ENCODE assay signal across 30 mouse cellular contexts in genomic region chr12:44534100-44534633, GRCm38 (mm10).
A peak's percentile ranks its signal among the peaks of the same experiment; 100 is the strongest.
DNase-seq lines count a peak whose midpoint lies in the region; ATAC-seq lines count a peak whose summit lies in the region.
"Had no signal": no experiment of that assay in that cellular context is flagged by ENCODE, and none has a peak within 500 bp of the region (broad histone marks: within the 10 kb centered on the region; RNA-seq: fewer than 3 reads in every experiment).

No protein-coding gene starts in this region.

- H3K9ac ChIP-seq in forebrain, embryonic 13.5 days, result no peak overlapping the region
- no peak overlapping the region for H3K9ac ChIP-seq in forebrain, embryonic 11.5 days (ENCODE audit: low read length)
- H3K9ac ChIP-seq in neural tube, embryonic 13.5 days, result no peak overlapping the region
- H3K9ac ChIP-seq in midbrain, embryonic 13.5 days (replicated peaks), result no peak overlapping the region
- H3K9ac ChIP-seq: embryonic facial prominence, embryonic 12.5 days; heart, embryonic 13.5 days; limb, embryonic 15.5 days; liver, embryonic 13.5 days; neural tube, embryonic 12.5 days; stomach, embryonic 15.5 days had no signal

- H3K9me3 ChIP-seq in forebrain, embryonic 13.5 days (replicated peaks), result no peaks in the 10 kb centered on the region
- H3K9me3 ChIP-seq in forebrain, embryonic 11.5 days (ENCODE audit: control insufficient read depth, low read length), result no peaks in the 10 kb centered on the region
- H3K9me3 ChIP-seq in neural tube, embryonic 13.5 days, result no peaks in the 10 kb centered on the region
- H3K9me3 ChIP-seq in midbrain, embryonic 13.5 days, result no peaks in the 10 kb centered on the region
- H3K9me3 ChIP-seq: embryonic facial prominence, embryonic 12.5 days; heart, embryonic 13.5 days; limb, embryonic 10.5 days; limb, embryonic 15.5 days; liver, embryonic 13.5 days; neural tube, embryonic 12.5 days; stomach, embryonic 15.5 days had no signal

- H3K27me3 ChIP-seq in forebrain, embryonic 13.5 days, result no peaks in the 10 kb centered on the region
- H3K27me3 ChIP-seq in forebrain, embryonic 11.5 days (ENCODE audit: control insufficient read depth, insufficient read depth, low read length), result no peaks in the 10 kb centered on the region
- H3K27me3 ChIP-seq in neural tube, embryonic 13.5 days, result no peaks in the 10 kb centered on the region
- H3K27me3 ChIP-seq in midbrain, embryonic 13.5 days, result no peaks in the 10 kb centered on the region
- H3K27me3 ChIP-seq: embryonic facial prominence, embryonic 12.5 days; heart, embryonic 13.5 days; limb, embryonic 15.5 days; liver, embryonic 13.5 days; neural tube, embryonic 12.5 days; stomach, embryonic 15.5 days had no signal

- no peak for DNase-seq in forebrain, embryonic 11.5 days (ENCODE audit: low spot score)
- no peak for DNase-seq in neural tube, embryonic 10.5 days (ENCODE audit: extremely low spot score, low spot score)
- DNase-seq in layer of hippocampus, postnatal 25 days (ENCODE audit: extremely low spot score in 1 of 2, low spot score in 1 of 2), result no peak
- no peak for DNase-seq in lung, postnatal 14 days
- DNase-seq: adrenal gland, postnatal 10 days; cerebellum, adult 11-12 months; cerebellum, adult 9-11 months; embryo, embryonic 11 days; gastrocnemius, postnatal 10 days; heart, postnatal 10 days; kidney, adult 9 months; kidney, postnatal 10 days; liver, embryonic 13.5 days; lung, adult 18-20 months; retina, postnatal 1 day; right cerebral cortex, postnatal 14 days; thymus, postnatal 25 days had no signal

- H3K4me1 ChIP-seq in forebrain, embryonic 13.5 days, result peaks cover 18% of the 10 kb centered on the region
- H3K4me1 ChIP-seq in forebrain, embryonic 11.5 days (replicated peaks; ENCODE audit: control insufficient read depth, insufficient read depth, low read length), result no peaks in the 10 kb centered on the region
- peaks cover 31% of the 10 kb centered on the region for H3K4me1 ChIP-seq in neural tube, embryonic 13.5 days (replicated peaks)
- H3K4me1 ChIP-seq in midbrain, embryonic 13.5 days (replicated peaks), result peaks cover 51% of the 10 kb centered on the region
- H3K4me1 ChIP-seq: embryonic facial prominence, embryonic 12.5 days; heart, embryonic 13.5 days; limb, embryonic 10.5 days; limb, embryonic 15.5 days; liver, embryonic 13.5 days; neural tube, embryonic 12.5 days; stomach, embryonic 15.5 days had no signal

- no peak overlapping the region for H3K4me2 ChIP-seq in forebrain, embryonic 13.5 days
- no peak overlapping the region for H3K4me2 ChIP-seq in forebrain, embryonic 11.5 days (ENCODE audit: low read depth, low read length, severe bottlenecking)
- H3K4me2 ChIP-seq in neural tube, embryonic 13.5 days, result no peak overlapping the region
- no peak overlapping the region for H3K4me2 ChIP-seq in midbrain, embryonic 13.5 days (replicated peaks)
- H3K4me2 ChIP-seq: embryonic facial prominence, embryonic 12.5 days; heart, embryonic 13.5 days; limb, embryonic 15.5 days; liver, embryonic 13.5 days; neural tube, embryonic 12.5 days; stomach, embryonic 15.5 days had no signal

- WGBS in forebrain, embryonic 13.5 days, result 82% methylated on average over 7 of the region's 7 CpGs
- WGBS in forebrain, embryonic 11.5 days, result 83% methylated on average over 7 of the region's 7 CpGs
- WGBS in neural tube, embryonic 13.5 days, result 67% methylated on average over 7 of the region's 7 CpGs
- WGBS in midbrain, embryonic 13.5 days, result 53% methylated on average over 7 of the region's 7 CpGs

- 0 out of 2 replicates have a peak, but pooled peaks have one; percentile 19 for ATAC-seq in forebrain, embryonic 13.5 days
- no peak for ATAC-seq in forebrain, embryonic 11.5 days (replicated peaks; ENCODE audit: low FRiP score)
- no peak for ATAC-seq in neural tube, embryonic 13.5 days (ENCODE audit: low read depth)
- peak; percentile 43 for ATAC-seq in midbrain, embryonic 13.5 days
- ATAC-seq: intestine, embryonic 16.5 days; lung, postnatal 0 days had no signal

- no peaks in the 10 kb centered on the region for H3K36me3 ChIP-seq in forebrain, embryonic 13.5 days (ENCODE audit: poor library complexity, severe bottlenecking)
- no peaks in the 10 kb centered on the region for H3K36me3 ChIP-seq in forebrain, embryonic 11.5 days (ENCODE audit: control insufficient read depth, insufficient read depth, low read length)
- no peaks in the 10 kb centered on the region for H3K36me3 ChIP-seq in neural tube, embryonic 13.5 days
- no peaks in the 10 kb centered on the region for H3K36me3 ChIP-seq in midbrain, embryonic 13.5 days
- H3K36me3 ChIP-seq: embryonic facial prominence, embryonic 12.5 days; G1E; heart, embryonic 13.5 days; limb, embryonic 10.5 days; limb, embryonic 15.5 days; liver, embryonic 13.5 days; neural tube, embryonic 12.5 days; stomach, embryonic 15.5 days had no signal

- no peak overlapping the region; the same call in 1 of the 2 replicates for H3K27ac ChIP-seq in forebrain, embryonic 13.5 days
- no peak overlapping the region for H3K27ac ChIP-seq in forebrain, embryonic 11.5 days (ENCODE audit: low read depth, low read length)
- peak overlapping the region; percentile 57 for H3K27ac ChIP-seq in neural tube, embryonic 13.5 days (replicated peaks)
- peak overlapping the region; percentile 35 for H3K27ac ChIP-seq in midbrain, embryonic 13.5 days
- H3K27ac ChIP-seq: embryonic facial prominence, embryonic 12.5 days; heart, embryonic 13.5 days; limb, embryonic 10.5 days; limb, embryonic 15.5 days; liver, embryonic 13.5 days; macrophage; neural tube, embryonic 12.5 days; stomach, embryonic 15.5 days had no signal

- H3K4me3 ChIP-seq in forebrain, embryonic 13.5 days, result no peak overlapping the region
- no peak overlapping the region for H3K4me3 ChIP-seq in forebrain, embryonic 11.5 days (ENCODE audit: low read depth, low read length)
- H3K4me3 ChIP-seq in neural tube, embryonic 13.5 days, result no peak overlapping the region
- no peak overlapping the region for H3K4me3 ChIP-seq in midbrain, embryonic 13.5 days (replicated peaks)
- H3K4me3 ChIP-seq: embryonic facial prominence, embryonic 12.5 days; heart, embryonic 13.5 days; limb, embryonic 10.5 days; limb, embryonic 15.5 days; liver, embryonic 13.5 days; neural tube, embryonic 12.5 days; stomach, embryonic 15.5 days had no signal

Comparison
In these comparisons a context has a peak if more than half of its experiments do, and no peak if none do; other contexts are left out.
1. ATAC-seq: peak in forebrain, embryonic 13.5 days (single experiment) and midbrain, embryonic 13.5 days (single experiment); none in forebrain, embryonic 11.5 days (single experiment) and neural tube, embryonic 13.5 days (single experiment).
2. H3K27ac ChIP-seq: peak in neural tube, embryonic 13.5 days (single experiment) and midbrain, embryonic 13.5 days (single experiment); none in forebrain, embryonic 13.5 days (single experiment) and forebrain, embryonic 11.5 days (single experiment).